In genomic region chr4:119979918-119980317, GRCm38 (mm10) we compare ENCODE assay signal across 15 mouse cellular contexts.
"Had no signal": no experiment of that assay in that cellular context is flagged by ENCODE, and none has a peak within 500 bp of the region (broad histone marks: within the 10 kb centered on the region; RNA-seq: fewer than 3 reads in every experiment).

No protein-coding gene starts in this region.

- ATAC-seq: intestine, embryonic 16.5 days had no signal

- H3K27ac ChIP-seq: limb, embryonic 13.5 days; liver, embryonic 13.5 days; midbrain, embryonic 10.5 days had no signal

- H3K4me1 ChIP-seq: liver, embryonic 13.5 days had no signal

- H3K36me3 ChIP-seq: limb, embryonic 13.5 days; liver, embryonic 13.5 days; midbrain, embryonic 10.5 days had no signal

- H3K4me2 ChIP-seq: limb, embryonic 13.5 days; liver, embryonic 13.5 days had no signal

- H3K9me3 ChIP-seq: limb, embryonic 13.5 days; liver, embryonic 13.5 days; midbrain, embryonic 10.5 days had no signal

- H3K27me3 ChIP-seq: limb, embryonic 13.5 days; liver, embryonic 13.5 days had no signal

- H3K9ac ChIP-seq: limb, embryonic 13.5 days; liver, embryonic 13.5 days had no signal

- DNase-seq: kidney, adult 8-10 months; kidney, postnatal 25 days; layer of hippocampus, adult 9-11 months; left cerebral cortex, postnatal 4 days; liver, embryonic 13.5 days; lung, adult 18-20 months; midbrain, embryonic 14.5 days; retina, postnatal 1 day; right cerebral cortex, postnatal 4 days; spleen, adult 18-20 months; thymus, postnatal 4 days had no signal

- H3K4me3 ChIP-seq: limb, embryonic 13.5 days; liver, embryonic 13.5 days; midbrain, embryonic 10.5 days; myocyte had no signal
